Mouse (Mus musculus) bone marrow, adult 2 months (tissue): ENCODE data around the gene Phldb2. TPM values are rescaled to one million over a fixed set of nuclear protein-coding genes. Genes with fewer than 3 reads are reported as not detected.

Source experiments
- H3K27ac ChIP-seq: fragments of 200-500 bp; 2 replicates; pipeline ENCODE4 v1.5.1; 2012; ENCODE audit warnings: low read depth, mild to moderate bottlenecking, control low read depth, inconsistent platforms, low read length; ENCODE audit not compliant: control insufficient read depth, poor library complexity, insufficient read depth
- H3K4me1 ChIP-seq: fragments of 200-500 bp; 2 replicates; pipeline ENCODE4 v1.6.1; 2011; ENCODE audit warnings: low read length; ENCODE audit not compliant: control insufficient read depth, insufficient read depth
- H3K4me3 ChIP-seq: fragments of 200-500 bp; replicated peaks from 2 replicates; pipeline ENCODE3; 2011; ENCODE audit warnings: mild to moderate bottlenecking, low read depth, low read length, control low read depth; ENCODE audit not compliant: control insufficient read depth
- CTCF ChIP-seq: fragments of 200-500 bp; IDR thresholded peaks from 2 replicates; pipeline ENCODE4 v1.5.1; 2011; ENCODE audit warnings: low read length, control low read depth; ENCODE audit not compliant: control insufficient read depth, insufficient read depth
- POLR2A ChIP-seq: fragments of 200-500 bp; IDR thresholded peaks from 2 replicates; pipeline ENCODE4 v1.6.1; 2011; ENCODE audit warnings: low read depth, mild to moderate bottlenecking, control low read depth, low read length, borderline replicate concordance; ENCODE audit not compliant: control insufficient read depth
- WGBS: fragments of 180-500 bp; shearing (Covaris S2); methylation state at CpG from one replicate; pipeline ENCODE4 v1.1.7; 2018; 5-methylcytosine and 5-hydroxymethylcytosine counted together
- polyA plus RNA-seq: library from polyadenylated mRNA; stranded (reverse); fragments of >200 nt; gene quantifications from 2 replicates; pipeline ENCODE4 v1.2.4, GENCODE M21; 2011; ENCODE audit warnings: low replicate concordance; ENCODE audit not compliant: missing spikeins, insufficient read depth, insufficient read length

Gene Phldb2
- polyA plus RNA-seq, 1 experiment = 3.7 TPM

DNA sequence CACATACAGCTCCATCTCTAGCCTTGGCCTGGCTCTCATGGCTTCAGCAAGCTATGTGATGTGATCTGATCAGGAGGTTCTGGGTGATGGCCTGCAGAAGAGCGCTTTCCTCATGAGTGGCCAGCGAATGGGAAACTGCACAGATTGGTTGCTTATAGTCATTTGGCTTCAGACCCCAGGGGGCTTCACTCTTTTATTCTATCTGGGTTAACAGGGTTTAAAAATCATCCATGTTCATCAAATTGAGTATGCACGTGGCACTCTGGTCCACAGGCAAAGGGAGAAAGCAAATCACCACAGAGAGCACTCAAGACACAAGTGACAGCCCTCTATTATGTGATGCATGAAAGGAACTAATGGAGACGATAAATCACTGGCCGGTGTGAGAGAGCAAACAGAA, 240.1 kb downstream of the Phldb2 start:
- Histone ChIP-seq H3K4me3 (no peak overlapping the region), H3K27ac (no peak overlapping the region), H3K4me1 (no peaks in the 10 kb centered on the region)
- TF ChIP-seq POLR2A = no peak
- no peak for TF ChIP-seq CTCF
- WGBS = 86% methylated on average over 5 of the region's 5 CpGs

- no peak overlapping the region for H3K4me3 ChIP-seq
- TF ChIP-seq CTCF = no peak
- TF ChIP-seq POLR2A = no peak
- no peak overlapping the region for H3K27ac ChIP-seq
- 72% methylated on average over 7 of the region's 7 CpGs for WGBS
- H3K4me1 ChIP-seq = no peaks in the 10 kb centered on the region
Observed at GRCm38 (mm10) chr16:45711263-45711662, 242.1 kb downstream of the Phldb2 start.

DNA sequence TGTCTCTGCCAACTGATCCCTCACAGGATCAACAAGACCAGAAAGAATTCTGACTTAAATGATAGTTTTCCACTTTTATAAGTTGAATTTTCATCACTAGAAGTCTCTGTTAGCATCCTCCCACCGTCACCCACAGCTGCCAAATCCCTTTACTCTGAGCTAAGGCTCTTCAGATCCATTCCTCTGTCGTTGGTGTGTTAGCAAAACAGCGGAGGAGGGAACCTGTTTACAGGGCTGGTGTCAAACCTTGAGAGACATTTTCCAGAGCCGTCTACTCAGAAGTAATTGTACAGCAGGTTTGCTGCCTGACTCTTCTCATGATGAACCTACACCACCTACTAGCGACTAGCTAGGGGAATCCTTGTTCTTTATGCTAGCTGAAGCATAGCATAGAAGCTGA, 254.1 kb downstream of the Phldb2 start:
- Histone ChIP-seq H3K27ac (no peak overlapping the region), H3K4me1 (no peaks in the 10 kb centered on the region), H3K4me3 (no peak overlapping the region)
- TF ChIP-seq CTCF (no peak), POLR2A (no peak)
- 75% methylated on average over 5 of the region's 5 CpGs for WGBS

DNA sequence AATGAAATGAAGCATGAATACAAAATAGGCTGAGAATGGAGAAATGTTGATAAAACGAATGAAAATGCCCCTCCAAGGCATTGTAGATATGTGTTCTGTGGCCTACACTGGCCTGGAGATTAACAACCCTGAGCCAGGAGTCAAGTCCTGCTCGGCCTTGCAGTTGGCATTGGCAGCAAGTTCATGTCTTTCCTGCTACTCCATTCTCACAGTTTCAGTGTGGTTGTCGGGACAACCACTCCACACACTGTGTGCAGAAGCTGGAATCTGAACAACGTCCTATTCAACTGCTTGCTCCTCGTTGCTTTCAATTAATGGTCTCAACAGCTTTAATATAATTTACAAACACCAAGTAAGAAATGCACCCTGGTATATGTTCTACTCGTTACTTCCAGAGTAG, 255.4 kb downstream of the Phldb2 start:
- no peak overlapping the region for H3K4me3 ChIP-seq
- TF ChIP-seq POLR2A (no peak), CTCF (no peak)
- H3K4me1 ChIP-seq = no peaks in the 10 kb centered on the region
- 75% methylated on average over 6 of the region's 6 CpGs for WGBS
- H3K27ac ChIP-seq = no peak overlapping the region

Other genes with a start within 250 kb of the Phldb2 start
- gene Tagln3, start 229.0 kb downstream of the Phldb2 start, polyA plus RNA-seq = 1.1 and 5.7 TPM in 2 replicates
- 9.1 and 13.8 TPM in 2 replicates for gene Abhd10, start 210.6 kb downstream of the Phldb2 start, polyA plus RNA-seq
- gene Plcxd2, start 56.6 kb upstream of the Phldb2 start, polyA plus RNA-seq = 0.85 TPM in 1 of 2 replicates, not detected in the other
- 0.70 TPM in 1 of 2 replicates, not detected in the other for gene Cd96, start 166.7 kb upstream of the Phldb2 start, polyA plus RNA-seq
- gene Gm4737, start 201.5 kb upstream of the Phldb2 start, polyA plus RNA-seq = 19.4 and 50.1 TPM in 2 replicates